Mouse (Mus musculus) ES-CJ7 (cell line): ENCODE data around the gene Hnf4a.
"Not testable (repeated sequence)": the region's sequence is repeated elsewhere in the genome, so short reads cannot be mapped to it uniquely, and the experiment has no call there.

ENCODE experiments used
- DNase-seq: peaks from one replicate; pipeline ENCODE4 v3.0.0; 2011; ENCODE audit warnings: low read depth, low spot score

Hnf4a gene

DNA sequence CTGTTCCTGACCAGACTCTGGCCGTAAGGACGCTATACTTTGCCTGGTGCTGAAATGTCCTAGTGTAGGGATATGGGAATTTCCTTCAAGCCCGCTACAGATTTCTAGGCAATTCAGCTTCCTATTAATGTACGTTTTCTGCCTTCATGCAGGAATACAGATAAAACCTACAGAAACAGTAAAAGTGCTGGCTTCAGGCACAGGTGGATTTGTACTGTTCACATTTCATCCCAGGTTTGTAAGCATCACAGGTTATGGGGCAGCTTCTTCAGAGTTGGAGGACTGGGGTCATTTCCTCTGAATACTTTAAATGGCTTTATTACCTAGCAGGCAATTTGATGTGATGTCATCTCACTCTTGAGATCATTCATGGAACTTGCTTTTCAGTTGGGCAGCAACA, 111.3 kb downstream of the Hnf4a start:
- no peak for DNase-seq

DNA sequence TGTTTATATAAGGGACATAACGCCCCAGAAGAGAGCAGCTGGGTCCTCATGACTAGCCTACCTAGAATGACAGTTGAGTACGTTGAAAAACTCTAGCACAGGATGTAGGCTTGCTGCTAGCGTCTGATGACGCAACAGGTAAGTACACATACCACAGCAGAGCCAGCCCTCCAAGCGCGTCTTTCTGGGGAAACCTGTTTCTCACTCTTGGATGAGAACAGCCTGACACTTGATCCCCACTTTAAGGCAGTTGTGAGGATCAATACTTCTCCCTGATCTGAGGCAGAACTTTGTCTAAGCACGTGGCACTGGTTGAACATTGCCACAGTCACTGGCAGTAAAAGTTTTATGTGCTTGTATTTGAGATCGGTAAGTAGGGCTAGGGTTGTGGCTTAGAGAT, 113.8 kb downstream of the Hnf4a start:
- no peak for DNase-seq

- not testable (repeated sequence) for DNase-seq
These were observed 114.8 kb downstream of the Hnf4a start for GRCm38 (mm10) chr2:163621401-163621800.
